9 mouse cellular contexts compared by ENCODE assay signal in the genomic region with DNA sequence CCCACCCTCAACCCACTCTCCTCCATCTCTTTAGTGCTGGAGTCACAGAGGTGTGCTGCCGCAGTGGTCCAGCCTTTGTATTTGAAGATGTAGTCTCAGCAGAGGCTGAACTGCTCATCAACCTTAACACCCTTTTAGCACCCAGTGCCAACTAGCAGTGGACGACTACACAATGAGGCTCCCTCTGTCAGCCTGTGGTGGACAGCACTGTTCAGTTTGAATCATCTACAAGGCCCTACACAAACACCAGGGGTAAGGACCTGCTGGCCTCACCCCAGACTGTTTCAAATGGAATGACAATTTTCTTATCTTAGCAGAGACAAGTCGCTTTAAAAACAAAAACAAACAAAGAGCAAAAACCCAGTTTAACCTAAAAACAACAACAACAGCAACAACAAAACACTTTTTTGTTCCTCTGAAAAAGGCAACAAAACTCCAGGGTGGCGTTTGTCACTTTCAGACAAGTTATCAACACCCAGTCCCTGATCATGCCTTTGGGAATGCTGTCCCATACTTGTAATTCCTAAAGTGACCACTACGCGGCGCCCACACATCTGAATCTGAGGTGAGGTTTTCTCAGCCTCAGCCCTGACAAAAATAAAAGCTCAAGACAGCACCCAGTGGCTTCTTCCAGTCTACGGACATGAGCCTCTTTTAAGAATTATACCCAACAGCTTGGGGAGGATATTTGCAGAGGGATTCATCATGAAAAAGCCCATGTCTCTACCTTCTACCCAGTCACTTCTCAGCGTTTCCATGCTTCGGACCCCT.
A peak's percentile ranks its signal among the peaks of the same experiment; 100 is the strongest.
DNase-seq lines count a peak whose midpoint lies in the region; ATAC-seq and TF ChIP-seq lines count a peak whose summit lies in the region.
"Had no signal": no experiment of that assay in that cellular context is flagged by ENCODE, and none has a peak within 500 bp of the region (broad histone marks: within the 10 kb centered on the region; RNA-seq: fewer than 3 reads in every experiment).

No protein-coding gene starts in this region.

- DNase-seq in adrenal gland, postnatal 36 days = peak; percentile 36 to 46
- peak; percentile 50 for DNase-seq in embryo, embryonic 11.5 days (ENCODE audit: low read depth, low spot score)
- peak; percentile 74 for DNase-seq in heart, postnatal 4 days
- DNase-seq in layer of hippocampus, postnatal 14 days (ENCODE audit: low spot score in 2 of 2) = peak; percentile 58 to 66
- peak; percentile 40 for DNase-seq in testis, postnatal 14 days (ENCODE audit: low spot score)

- H3K4me1 ChIP-seq in intestine, postnatal 0 days (replicated peaks; ENCODE audit: control insufficient read depth, insufficient read depth, low read length) = no peaks in the 10 kb centered on the region
- no peaks in the 10 kb centered on the region for H3K4me1 ChIP-seq in intestine, embryonic 15.5 days (replicated peaks)
- H3K4me1 ChIP-seq in midbrain, embryonic 12.5 days = no peaks in the 10 kb centered on the region
- H3K4me1 ChIP-seq: liver, embryonic 15.5 days had no signal

- no peaks in the 10 kb centered on the region for H3K9me3 ChIP-seq in intestine, postnatal 0 days (ENCODE audit: control insufficient read depth)
- no peaks in the 10 kb centered on the region for H3K9me3 ChIP-seq in intestine, embryonic 15.5 days
- H3K9me3 ChIP-seq in midbrain, embryonic 12.5 days = no peaks in the 10 kb centered on the region
- H3K9me3 ChIP-seq: liver, embryonic 15.5 days had no signal

- H3K27ac ChIP-seq in intestine, postnatal 0 days (ENCODE audit: low read depth, low read length) = no peak overlapping the region
- no peak overlapping the region for H3K27ac ChIP-seq in intestine, embryonic 15.5 days
- H3K27ac ChIP-seq in midbrain, embryonic 12.5 days (replicated peaks) = no peak overlapping the region
- H3K27ac ChIP-seq: liver, embryonic 15.5 days had no signal

- peak; percentile 87 for TF ChIP-seq CTCF in intestine, postnatal 0 days (IDR thresholded peaks at IDR 0.05; ENCODE audit: low read depth)

- 46% methylated on average over 10 of the region's 10 CpGs for WGBS in intestine, postnatal 0 days
- WGBS in intestine, embryonic 15.5 days = 39% methylated on average over 10 of the region's 10 CpGs
- 40% methylated on average over 10 of the region's 10 CpGs for WGBS in midbrain, embryonic 12.5 days

- no peak overlapping the region for H3K9ac ChIP-seq in intestine, postnatal 0 days (ENCODE audit: low read depth, low read length)
- no peak overlapping the region for H3K9ac ChIP-seq in intestine, embryonic 15.5 days
- H3K9ac ChIP-seq in midbrain, embryonic 12.5 days (replicated peaks) = no peak overlapping the region
- H3K9ac ChIP-seq: liver, embryonic 15.5 days had no signal

- no peaks in the 10 kb centered on the region for H3K27me3 ChIP-seq in intestine, postnatal 0 days (replicated peaks; ENCODE audit: control insufficient read depth, insufficient read depth, low read length)
- H3K27me3 ChIP-seq in intestine, embryonic 15.5 days (replicated peaks) = no peaks in the 10 kb centered on the region
- peaks cover 29% of the 10 kb centered on the region for H3K27me3 ChIP-seq in midbrain, embryonic 12.5 days
- H3K27me3 ChIP-seq: liver, embryonic 15.5 days had no signal

- no peak overlapping the region for H3K4me2 ChIP-seq in intestine, postnatal 0 days (replicated peaks; ENCODE audit: low read depth)
- no peak overlapping the region for H3K4me2 ChIP-seq in intestine, embryonic 15.5 days (replicated peaks)
- no peak overlapping the region for H3K4me2 ChIP-seq in midbrain, embryonic 12.5 days (replicated peaks)
- H3K4me2 ChIP-seq: liver, embryonic 15.5 days had no signal

- ATAC-seq in intestine, postnatal 0 days = no peak
- ATAC-seq in intestine, embryonic 15.5 days = no peak
- ATAC-seq in midbrain, embryonic 12.5 days (ENCODE audit: low FRiP score, low read depth) = peak; percentile 34; the same call in 1 of the 2 replicates

- no peaks in the 10 kb centered on the region; the same call in 1 of the 2 replicates for H3K36me3 ChIP-seq in intestine, postnatal 0 days (ENCODE audit: control insufficient read depth, insufficient read depth)
- H3K36me3 ChIP-seq in intestine, embryonic 15.5 days = no peaks in the 10 kb centered on the region
- H3K36me3 ChIP-seq in midbrain, embryonic 12.5 days = no peaks in the 10 kb centered on the region
- H3K36me3 ChIP-seq: liver, embryonic 15.5 days had no signal

- H3K4me3 ChIP-seq in intestine, postnatal 0 days (ENCODE audit: low read depth, low read length) = no peak overlapping the region
- no peak overlapping the region for H3K4me3 ChIP-seq in intestine, embryonic 15.5 days (replicated peaks)
- H3K4me3 ChIP-seq in midbrain, embryonic 12.5 days = no peak overlapping the region
- H3K4me3 ChIP-seq: liver, embryonic 15.5 days had no signal
